Mouse (Mus musculus) small intestine, adult 2 months (tissue): ENCODE results near the gene Tead1. TPM values are rescaled to one million over a fixed set of nuclear protein-coding genes. Genes with fewer than 3 reads are reported as not detected.
A peak's percentile ranks its signal among the peaks of the same experiment; 100 is the strongest.

ENCODE experiments used
- H3K27ac ChIP-seq: fragments of 200-500 bp; 2 replicates; pipeline ENCODE4 v1.5.1; 2012; ENCODE audit warnings: low read depth, low read length, control low read depth, inconsistent platforms; ENCODE audit not compliant: insufficient read depth
- H3K27me3 ChIP-seq: fragments of 200-500 bp; 2 replicates; pipeline ENCODE4 v1.6.1; 2012; ENCODE audit warnings: mild to moderate bottlenecking, moderate library complexity, low read length, inconsistent platforms; ENCODE audit not compliant: control insufficient read depth, insufficient read depth
- H3K36me3 ChIP-seq: fragments of 200-500 bp; 2 replicates; pipeline ENCODE4 v1.6.1; 2012; ENCODE audit warnings: mild to moderate bottlenecking, low read length, control low read depth, inconsistent platforms; ENCODE audit not compliant: control insufficient read depth, insufficient read depth
- H3K4me1 ChIP-seq: fragments of 200-500 bp; 2 replicates; pipeline ENCODE4 v1.6.1; 2012; ENCODE audit warnings: low read length, inconsistent platforms, mixed read lengths; ENCODE audit not compliant: control insufficient read depth, insufficient read depth, insufficient read length
- H3K4me3 ChIP-seq: fragments of 200-500 bp; 2 replicates; pipeline ENCODE4 v1.5.1; 2012; ENCODE audit warnings: low read depth, mild to moderate bottlenecking, control low read depth, inconsistent platforms, low read length, moderate library complexity
- CTCF ChIP-seq: fragments of 200-500 bp; IDR thresholded peaks from 2 replicates; pipeline ENCODE4 v1.5.1; 2012; ENCODE audit warnings: low read depth, mild to moderate bottlenecking, control low read depth, inconsistent platforms, low read length, moderate library complexity, mixed read lengths; ENCODE audit not compliant: insufficient replicate concordance, insufficient read length; ENCODE audit errors: extremely low read depth
- POLR2A ChIP-seq: fragments of 200-500 bp; IDR thresholded peaks from 2 replicates; pipeline ENCODE4 v1.6.1; 2012; ENCODE audit warnings: low read depth, mild to moderate bottlenecking, control low read depth, inconsistent platforms, low read length, moderate library complexity
- WGBS: fragments of 180-500 bp; shearing (Covaris S2); methylation state at CpG from one replicate; pipeline ENCODE4 v1.1.7; 2018; 5-methylcytosine and 5-hydroxymethylcytosine counted together
- polyA plus RNA-seq: library from polyadenylated mRNA; depleted of rRNA; stranded (reverse); fragments of >200 nt; gene quantifications from 2 replicates; pipeline ENCODE4 v1.2.3, GENCODE M21; 2012; rRNA removed

Gene Tead1
- 3.7 and 4.0 TPM in 2 replicates for polyA plus RNA-seq

GRCm38 (mm10) chr7:112679171-112679512, at the start of gene Tead1:
Tead1 (plus strand) TSS chr7:112679318.
- no peaks in the 10 kb centered on the region for H3K27me3 ChIP-seq
- no peaks in the 10 kb centered on the region for H3K36me3 ChIP-seq
- peak within 1 kb of the TSS; percentile 78 for H3K27ac ChIP-seq
- no peak for TF ChIP-seq CTCF
- H3K4me3 ChIP-seq = peak within 1 kb of the TSS; percentile 97
- WGBS = 1% methylated on average over 56 of the region's 57 CpGs
- H3K4me1 ChIP-seq = no peaks in the 10 kb centered on the region

GRCm38 (mm10) chr7:112634505-112635213, 44.5 kb upstream of the Tead1 start:
- no peak for TF ChIP-seq POLR2A
- TF ChIP-seq CTCF = no peak
- Histone ChIP-seq H3K27me3 (no peaks in the 10 kb centered on the region), H3K4me1 (no peaks in the 10 kb centered on the region), H3K4me3 (no peak overlapping the region), H3K36me3 (no peaks in the 10 kb centered on the region), H3K27ac (no peak overlapping the region)
- 86% methylated on average over 10 of the region's 10 CpGs for WGBS

- Histone ChIP-seq H3K27me3 (no peaks in the 10 kb centered on the region), H3K4me3 (no peak overlapping the region), H3K27ac (no peak overlapping the region), H3K4me1 (no peaks in the 10 kb centered on the region), H3K36me3 (no peaks in the 10 kb centered on the region)
- 92% methylated on average over 2 of the region's 2 CpGs for WGBS
- TF ChIP-seq CTCF = no peak
- no peak for TF ChIP-seq POLR2A
Observed at GRCm38 (mm10) chr7:112635936-112636335, 43.2 kb upstream of the Tead1 start.

GRCm38 (mm10) chr7:112643866-112644543, 35.1 kb upstream of the Tead1 start:
- Histone ChIP-seq H3K27me3 (no peaks in the 10 kb centered on the region), H3K4me1 (no peaks in the 10 kb centered on the region), H3K27ac (no peak overlapping the region), H3K36me3 (no peaks in the 10 kb centered on the region), H3K4me3 (no peak overlapping the region)
- WGBS = 93% methylated on average over 6 of the region's 6 CpGs
- TF ChIP-seq CTCF (no peak), POLR2A (no peak)

GRCm38 (mm10) chr7:112644701-112645100, 34.4 kb upstream of the Tead1 start:
- Histone ChIP-seq H3K27me3 (no peaks in the 10 kb centered on the region), H3K27ac (no peak overlapping the region), H3K4me3 (no peak overlapping the region), H3K4me1 (no peaks in the 10 kb centered on the region), H3K36me3 (no peaks in the 10 kb centered on the region)
- WGBS = 78% methylated on average over 6 of the region's 6 CpGs
- no peak for TF ChIP-seq CTCF
- no peak for TF ChIP-seq POLR2A

- H3K4me1 ChIP-seq = no peaks in the 10 kb centered on the region
- TF ChIP-seq CTCF (no peak), POLR2A (no peak)
- H3K36me3 ChIP-seq = no peaks in the 10 kb centered on the region
- no peaks in the 10 kb centered on the region for H3K27me3 ChIP-seq
- no peak overlapping the region for H3K27ac ChIP-seq
- WGBS = 74% methylated on average over 2 of the region's 2 CpGs
- H3K4me3 ChIP-seq = no peak overlapping the region
Observed at GRCm38 (mm10) chr7:112645724-112646123, 33.4 kb upstream of the Tead1 start.

- 85% methylated on average over 4 of the region's 4 CpGs for WGBS
- TF ChIP-seq CTCF = no peak
- TF ChIP-seq POLR2A = no peak
- H3K4me3 ChIP-seq = no peak overlapping the region
- H3K27ac ChIP-seq = no peak overlapping the region
- no peaks in the 10 kb centered on the region for H3K36me3 ChIP-seq
- H3K4me1 ChIP-seq = no peaks in the 10 kb centered on the region
- H3K27me3 ChIP-seq = no peaks in the 10 kb centered on the region
Observed at GRCm38 (mm10) chr7:112647417-112647816, 31.7 kb upstream of the Tead1 start.
